Mouse (Mus musculus): ENCODE measurements around the gene Ube2v1. TPM values are rescaled to one million over a fixed set of nuclear protein-coding genes. Genes with fewer than 3 reads are reported as not detected.

Gene Ube2v1
- polyA plus RNA-seq, 1 experiment = 227 TPM

DNA sequence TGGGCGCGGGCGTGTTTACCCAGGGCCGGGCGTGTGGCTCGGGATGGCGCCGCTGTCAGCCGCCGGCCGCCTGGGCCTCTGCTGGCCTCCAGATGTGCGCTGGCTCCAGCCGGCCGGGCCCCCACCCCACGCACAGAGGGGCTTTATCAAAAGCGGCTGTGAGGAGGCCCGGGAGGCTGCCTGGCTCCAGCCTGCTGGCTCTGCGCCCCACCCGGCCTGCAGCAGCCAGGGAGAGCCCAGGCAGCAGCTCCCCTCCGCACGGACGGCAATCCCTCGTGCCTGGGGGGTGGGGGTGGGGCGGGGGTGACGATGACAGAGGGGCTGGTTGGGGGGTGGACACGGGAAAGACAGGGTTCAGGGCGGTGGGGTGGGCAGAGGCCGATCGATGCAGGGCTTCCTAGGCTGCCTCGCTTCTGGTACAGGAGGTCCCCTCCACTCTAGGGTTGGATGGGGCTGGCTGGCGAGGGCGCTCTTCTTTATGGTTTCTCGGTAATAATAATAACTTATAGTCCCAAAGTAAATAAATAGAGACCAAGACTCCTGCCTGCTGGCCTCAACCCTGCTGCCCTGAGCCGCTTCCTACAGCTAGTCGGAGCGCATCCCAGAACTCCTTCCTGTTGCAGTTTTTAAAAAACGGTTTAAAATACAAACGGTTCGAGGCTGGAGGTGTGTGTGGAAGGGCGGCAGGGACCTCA is 34.3 kb downstream of the Ube2v1 start:
- peak overlapping the region; percentile 70 for H3K27ac ChIP-seq (ENCODE audit: insufficient read depth, low read length)
- peaks cover 19% of the 10 kb centered on the region for H3K4me1 ChIP-seq (ENCODE audit: control insufficient read depth, insufficient read depth, low read length)
- H3K4me3 ChIP-seq (ENCODE audit: insufficient read depth, low read length) = no peak overlapping the region
- TF ChIP-seq CTCF (IDR thresholded peaks at IDR 0.05; ENCODE audit: borderline replicate concordance, insufficient read depth, low read length) (no peak), POLR2A (IDR thresholded peaks at IDR 0.05; ENCODE audit: low read depth, low read length) (no peak)

DNA sequence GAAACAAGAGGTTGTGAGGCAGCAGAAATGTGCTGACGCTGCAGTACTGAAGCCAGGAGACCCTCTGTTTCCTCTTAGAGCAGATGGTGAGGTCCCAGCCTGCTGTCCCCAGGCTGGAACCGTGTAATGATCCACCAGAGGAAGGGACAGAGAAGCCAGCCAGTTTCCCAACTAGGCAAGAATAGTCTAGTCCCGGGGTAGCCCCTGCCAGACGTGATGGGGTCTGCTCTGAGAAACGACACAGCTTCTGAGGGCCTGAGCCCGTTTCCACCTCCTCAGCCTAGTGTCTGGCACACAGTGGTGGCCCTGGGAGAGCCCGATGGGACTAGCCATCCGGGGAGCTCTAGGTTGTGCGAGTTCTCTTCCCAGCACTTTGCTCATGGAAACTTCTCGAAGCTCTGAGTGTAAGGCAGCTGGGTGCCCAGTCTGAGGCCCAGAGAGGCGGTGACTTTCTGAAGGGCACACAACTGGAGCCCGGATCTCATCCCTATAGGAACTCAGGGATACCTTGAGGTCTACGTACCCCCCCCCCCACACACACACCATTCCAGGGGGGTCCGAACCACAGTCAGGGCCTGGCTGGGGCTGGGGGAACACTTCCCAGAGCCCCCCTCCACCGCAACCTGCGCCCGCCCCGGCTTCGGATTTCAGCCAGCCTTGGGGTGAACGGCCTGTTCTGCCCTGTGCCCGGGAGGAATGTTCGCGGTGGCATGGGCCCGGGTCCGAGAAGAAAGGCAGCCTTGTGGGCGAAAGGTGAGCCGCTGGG is 35.0 kb downstream of the Ube2v1 start:
- TF ChIP-seq CTCF (IDR thresholded peaks at IDR 0.05; ENCODE audit: borderline replicate concordance, insufficient read depth, low read length) (no peak), POLR2A (IDR thresholded peaks at IDR 0.05; ENCODE audit: low read depth, low read length) (no peak)
- Histone ChIP-seq H3K27ac (ENCODE audit: insufficient read depth, low read length) (peak overlapping the region; percentile 70), H3K4me3 (ENCODE audit: insufficient read depth, low read length) (no peak overlapping the region), H3K4me1 (ENCODE audit: control insufficient read depth, insufficient read depth, low read length) (peaks cover 19% of the 10 kb centered on the region)

DNA sequence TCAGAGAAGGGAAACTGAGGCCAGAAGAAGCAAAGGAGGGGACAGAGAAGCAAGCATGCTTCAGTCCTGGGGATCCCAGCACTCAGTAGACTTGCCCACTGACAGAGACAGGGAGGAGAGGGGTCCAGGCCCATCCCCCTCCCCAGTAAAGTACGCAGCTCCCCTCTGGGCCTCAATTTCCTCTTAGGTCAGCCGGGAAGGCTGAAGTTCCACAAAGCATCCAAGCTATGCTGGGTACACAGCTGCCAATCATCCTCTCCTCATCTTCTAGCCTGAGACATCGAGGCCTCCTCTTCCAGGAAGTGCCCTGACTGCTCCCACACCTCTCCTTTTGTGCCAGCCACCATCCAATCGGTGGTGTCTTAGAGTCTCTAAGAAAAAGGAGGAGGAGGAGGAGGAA is 35.6 kb downstream of the Ube2v1 start:
- Histone ChIP-seq H3K4me3 (ENCODE audit: insufficient read depth, low read length) (no peak overlapping the region), H3K4me1 (ENCODE audit: control insufficient read depth, insufficient read depth, low read length) (peaks cover 19% of the 10 kb centered on the region), H3K27ac (ENCODE audit: insufficient read depth, low read length) (peak overlapping the region; percentile 95)
- TF ChIP-seq POLR2A (IDR thresholded peaks at IDR 0.05; ENCODE audit: low read depth, low read length) = no peak
- TF ChIP-seq CTCF (IDR thresholded peaks at IDR 0.05; ENCODE audit: borderline replicate concordance, insufficient read depth, low read length) = no peak

DNA sequence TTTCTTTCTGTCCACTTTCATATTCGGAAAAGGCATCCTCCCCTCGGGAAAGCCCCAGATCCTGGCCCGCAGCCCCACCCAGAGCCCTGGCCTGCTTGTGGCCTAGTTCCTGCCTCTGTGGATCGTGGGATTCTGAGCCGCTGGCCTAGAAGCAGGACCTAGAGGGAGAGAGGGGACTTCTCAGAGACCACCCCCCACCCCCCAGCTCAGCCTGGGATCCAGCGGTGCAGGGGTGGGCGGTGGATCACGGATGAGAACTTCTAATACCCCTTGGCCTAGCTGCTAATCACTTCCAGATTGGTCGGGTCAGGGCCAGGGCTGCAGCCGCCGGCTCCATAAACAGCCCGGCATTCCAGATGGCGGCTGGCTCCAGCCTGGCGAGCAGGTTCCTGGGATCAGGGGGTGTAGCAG is 36.1 kb downstream of the Ube2v1 start:
- Histone ChIP-seq H3K4me3 (ENCODE audit: insufficient read depth, low read length) (no peak overlapping the region), H3K4me1 (ENCODE audit: control insufficient read depth, insufficient read depth, low read length) (peaks cover 19% of the 10 kb centered on the region), H3K27ac (ENCODE audit: insufficient read depth, low read length) (peak overlapping the region; percentile 95)
- TF ChIP-seq POLR2A (IDR thresholded peaks at IDR 0.05; ENCODE audit: low read depth, low read length) (no peak), CTCF (IDR thresholded peaks at IDR 0.05; ENCODE audit: borderline replicate concordance, insufficient read depth, low read length) (no peak)

DNA sequence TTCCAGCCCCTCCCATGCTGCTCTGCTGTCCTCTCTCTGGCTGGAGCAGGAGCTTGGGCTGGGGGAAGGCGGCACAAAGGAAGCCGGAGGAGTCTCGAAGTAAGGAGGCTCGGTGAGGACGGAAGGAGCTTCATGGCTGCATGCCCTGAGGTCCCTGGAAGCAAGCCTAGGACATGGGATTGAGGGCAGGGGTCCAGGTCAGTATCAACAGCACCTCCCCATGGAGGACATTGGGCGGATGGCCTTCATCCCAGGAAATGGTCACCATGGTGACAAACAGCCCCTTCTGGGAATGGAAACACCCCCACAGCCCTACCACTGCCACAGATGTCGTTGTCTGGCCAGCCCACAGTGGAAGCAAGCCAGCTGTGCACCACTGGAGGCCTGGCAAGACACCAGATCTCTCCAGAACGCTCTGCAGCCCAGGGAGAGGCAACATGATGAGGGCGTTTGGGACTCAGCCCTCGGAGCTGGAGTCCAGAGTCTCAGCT is 37.4 kb downstream of the Ube2v1 start:
- H3K27ac ChIP-seq (ENCODE audit: insufficient read depth, low read length) = peak overlapping the region; percentile 95
- TF ChIP-seq POLR2A (IDR thresholded peaks at IDR 0.05; ENCODE audit: low read depth, low read length) = peak; percentile 50
- TF ChIP-seq CTCF (IDR thresholded peaks at IDR 0.05; ENCODE audit: borderline replicate concordance, insufficient read depth, low read length) = peak; percentile 15; the same call in 1 of the 2 replicates
- peaks cover 19% of the 10 kb centered on the region for H3K4me1 ChIP-seq (ENCODE audit: control insufficient read depth, insufficient read depth, low read length)

DNA sequence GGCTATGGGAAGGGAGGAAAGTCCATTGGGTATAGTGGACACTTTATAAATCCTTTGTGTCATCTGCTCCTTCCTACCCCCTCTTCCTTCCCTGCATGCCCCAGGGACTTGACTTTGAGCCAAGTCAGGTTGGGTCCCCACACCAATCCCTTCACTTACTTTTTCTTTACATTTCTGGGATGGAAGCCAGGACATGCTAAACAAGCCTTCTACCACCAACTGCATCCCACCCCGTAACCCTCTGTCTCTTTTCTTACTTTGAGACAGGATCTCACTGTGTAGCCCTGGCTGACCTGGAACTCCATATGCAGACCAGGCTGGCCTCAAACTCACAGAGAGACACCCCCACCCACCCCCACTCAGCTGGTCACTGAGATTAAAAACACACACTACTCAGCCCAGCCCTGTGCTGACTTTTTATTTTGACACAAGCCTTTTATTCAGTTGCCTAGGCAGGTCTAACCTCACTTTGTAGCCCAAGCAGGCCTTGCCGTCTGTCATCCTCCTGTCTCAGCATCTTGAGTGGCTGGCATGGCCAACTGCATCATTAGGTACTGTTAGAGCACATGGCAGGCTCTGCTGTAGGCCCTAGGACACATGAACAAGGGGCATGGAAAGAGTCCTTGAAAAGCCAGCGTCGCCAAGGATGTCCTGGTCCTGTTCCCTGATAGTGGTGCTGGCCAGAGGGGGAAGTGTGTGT is 38.2 kb downstream of the Ube2v1 start:
- TF ChIP-seq POLR2A (IDR thresholded peaks at IDR 0.05; ENCODE audit: low read depth, low read length) = no peak
- no peak for TF ChIP-seq CTCF (IDR thresholded peaks at IDR 0.05; ENCODE audit: borderline replicate concordance, insufficient read depth, low read length)
- Histone ChIP-seq H3K27ac (ENCODE audit: insufficient read depth, low read length) (peak overlapping the region; percentile 84), H3K4me3 (ENCODE audit: insufficient read depth, low read length) (no peak overlapping the region), H3K4me1 (ENCODE audit: control insufficient read depth, insufficient read depth, low read length) (peaks cover 19% of the 10 kb centered on the region)

More for the DNA sequence above, 37.4 kb downstream of the Ube2v1 start:
- no peak overlapping the region for H3K4me3 ChIP-seq (ENCODE audit: insufficient read depth, low read length)

DNA sequence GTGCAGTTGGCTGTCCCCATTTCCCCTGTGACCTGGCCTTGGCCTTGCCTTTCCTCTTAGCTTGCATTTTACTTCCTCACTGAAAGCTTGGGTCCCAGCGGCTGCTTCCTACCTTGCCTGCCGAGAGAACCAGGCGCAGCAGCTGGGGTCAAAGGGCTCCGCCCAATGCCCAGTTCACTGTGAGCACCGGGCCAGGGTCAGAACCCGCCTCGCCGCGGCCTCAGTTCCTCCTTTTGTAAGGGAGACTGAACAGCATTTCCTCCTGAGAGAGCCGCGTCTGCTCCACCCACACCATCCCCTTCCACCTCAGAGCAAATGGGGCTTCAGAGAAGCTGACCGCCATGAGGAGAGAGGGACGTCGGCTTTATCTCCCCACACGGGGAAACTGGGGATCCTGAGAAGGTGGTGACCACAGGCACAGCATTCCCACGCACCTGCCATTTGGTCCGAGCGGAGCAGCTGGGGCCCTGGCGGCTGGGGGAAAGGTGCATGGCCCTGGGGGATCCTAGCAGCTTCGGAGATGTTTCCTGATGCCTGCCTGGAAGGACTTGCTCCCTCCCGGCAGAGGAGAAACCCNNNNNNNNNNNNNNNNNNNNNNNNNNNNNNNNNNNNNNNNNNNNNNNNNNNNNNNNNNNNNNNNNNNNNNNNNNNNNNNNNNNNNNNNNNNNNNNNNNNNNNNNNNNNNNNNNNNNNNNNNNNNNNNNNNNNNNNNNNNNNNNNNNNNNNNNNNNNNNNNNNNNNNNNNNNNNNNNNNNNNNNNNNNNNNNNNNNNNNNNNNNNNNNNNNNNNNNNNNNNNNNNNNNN is 42.9 kb downstream of the Ube2v1 start:
- no peak overlapping the region for H3K27ac ChIP-seq (ENCODE audit: insufficient read depth, low read length)

DNA sequence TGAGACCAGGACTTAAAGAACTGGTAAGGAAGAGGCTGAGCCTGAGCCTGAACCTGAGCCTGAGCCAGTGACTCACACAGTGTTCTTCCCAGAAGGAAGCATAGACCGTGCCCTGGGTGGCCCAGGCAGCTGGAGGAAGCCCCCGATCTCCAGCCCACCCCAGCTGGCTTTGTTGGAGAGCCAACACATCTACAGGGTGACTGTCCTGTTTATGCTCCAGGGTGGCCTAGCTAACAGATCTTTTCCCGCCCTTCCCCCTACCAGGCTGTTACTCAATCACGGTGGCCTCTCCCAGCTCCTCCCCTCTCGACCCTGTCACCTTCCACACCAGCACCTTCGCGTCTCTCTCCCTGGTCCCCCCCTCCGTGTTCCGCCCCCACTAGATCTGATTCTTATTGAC is 44.9 kb downstream of the Ube2v1 start:
- TF ChIP-seq CTCF (IDR thresholded peaks at IDR 0.05; ENCODE audit: borderline replicate concordance, insufficient read depth, low read length) = no peak
- no peak for TF ChIP-seq POLR2A (IDR thresholded peaks at IDR 0.05; ENCODE audit: low read depth, low read length)
- Histone ChIP-seq H3K4me3 (ENCODE audit: insufficient read depth, low read length) (no peak overlapping the region), H3K4me1 (ENCODE audit: control insufficient read depth, insufficient read depth, low read length) (no peaks in the 10 kb centered on the region; the same call in 1 of the 2 replicates), H3K27ac (ENCODE audit: insufficient read depth, low read length) (peak overlapping the region; percentile 35)

More for the DNA sequence above, 42.9 kb downstream of the Ube2v1 start:
- H3K4me1 ChIP-seq (ENCODE audit: control insufficient read depth, insufficient read depth, low read length) = peaks cover 2% of the 10 kb centered on the region
- no peak overlapping the region for H3K4me3 ChIP-seq (ENCODE audit: insufficient read depth, low read length)
- no peak for TF ChIP-seq POLR2A (IDR thresholded peaks at IDR 0.05; ENCODE audit: low read depth, low read length)
- TF ChIP-seq CTCF (IDR thresholded peaks at IDR 0.05; ENCODE audit: borderline replicate concordance, insufficient read depth, low read length) = no peak

DNA sequence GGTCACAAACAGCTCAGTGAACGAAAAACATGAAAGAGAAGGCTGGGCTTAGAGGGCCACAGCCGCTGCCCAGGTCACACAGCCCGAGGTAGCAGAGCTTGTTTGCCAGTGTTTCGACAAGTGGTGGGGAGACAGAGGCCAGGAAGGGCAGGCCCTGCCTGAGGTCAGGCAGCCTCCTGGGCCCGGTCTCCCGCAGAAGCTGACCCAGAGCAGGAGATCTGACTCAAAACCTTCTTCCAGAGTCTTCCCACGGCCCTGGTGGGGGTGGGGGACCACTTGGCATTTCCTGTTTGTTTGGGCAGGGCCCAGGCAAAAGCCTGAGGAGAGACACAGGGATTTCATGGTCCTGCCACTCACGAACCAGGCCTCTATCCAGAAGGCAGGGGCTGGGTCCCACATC is 45.9 kb downstream of the Ube2v1 start:
- Histone ChIP-seq H3K4me1 (ENCODE audit: control insufficient read depth, insufficient read depth, low read length) (no peaks in the 10 kb centered on the region; the same call in 1 of the 2 replicates), H3K4me3 (ENCODE audit: insufficient read depth, low read length) (no peak overlapping the region)
- TF ChIP-seq CTCF (IDR thresholded peaks at IDR 0.05; ENCODE audit: borderline replicate concordance, insufficient read depth, low read length) (no peak), POLR2A (IDR thresholded peaks at IDR 0.05; ENCODE audit: low read depth, low read length) (no peak)

More for the DNA sequence above, 45.9 kb downstream of the Ube2v1 start:
- peak overlapping the region; percentile 35 for H3K27ac ChIP-seq (ENCODE audit: insufficient read depth, low read length)

Data from embryonic fibroblast, embryonic 13.5 days (primary cell).